Mouse (Mus musculus) monocyte, adult 59 days (primary cell): Measurements from ENCODE around the gene Spata32. TPM values are rescaled to one million over a fixed set of nuclear protein-coding genes. Genes with fewer than 3 reads are reported as not detected.

Experiments
- total RNA-seq, 2 experiments: library from RNA; stranded (reverse); gene quantifications; one replicate each; pipeline ENCODE4 v1.2.4; 2023

Gene Spata32
- not detected for total RNA-seq

DNA sequence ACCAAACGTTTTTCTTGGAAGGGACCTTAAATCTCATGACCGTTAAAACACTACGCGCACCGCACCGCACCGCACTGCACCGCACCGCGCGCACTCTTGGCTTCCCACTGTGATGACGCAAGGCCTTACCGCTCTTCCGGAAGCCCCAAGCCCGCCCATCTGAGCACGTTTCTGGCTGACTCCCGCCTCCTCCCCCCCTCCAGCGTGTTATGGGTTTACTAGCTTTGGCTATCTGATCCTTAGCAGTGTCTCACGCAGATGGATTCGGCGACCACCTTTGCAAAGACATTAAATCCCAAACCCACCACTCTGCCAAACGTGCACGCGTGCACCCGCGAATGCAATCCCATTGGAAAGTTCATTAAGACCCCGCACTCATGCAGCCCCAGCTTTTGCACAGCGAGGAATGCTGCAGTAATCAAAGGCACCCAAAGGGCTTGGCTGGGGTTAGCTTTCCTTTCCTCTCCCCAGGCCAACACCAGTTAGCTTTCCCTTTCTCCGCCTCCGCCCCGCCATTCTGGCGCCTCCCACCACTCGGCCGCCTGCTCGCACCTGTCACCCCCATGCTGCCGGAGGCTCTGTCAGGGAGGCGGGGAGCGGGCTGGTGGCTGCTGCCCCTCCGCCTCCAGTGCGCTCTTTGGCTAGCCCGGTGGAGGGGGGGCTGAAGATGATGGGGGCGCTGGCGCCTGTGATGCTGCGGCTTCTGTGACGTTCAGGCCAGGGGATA lies at the start of gene Spata32:
TSS of gene Spata32 (minus strand) at position 643 of the 727 bp plus-strand sequence.

DNA sequence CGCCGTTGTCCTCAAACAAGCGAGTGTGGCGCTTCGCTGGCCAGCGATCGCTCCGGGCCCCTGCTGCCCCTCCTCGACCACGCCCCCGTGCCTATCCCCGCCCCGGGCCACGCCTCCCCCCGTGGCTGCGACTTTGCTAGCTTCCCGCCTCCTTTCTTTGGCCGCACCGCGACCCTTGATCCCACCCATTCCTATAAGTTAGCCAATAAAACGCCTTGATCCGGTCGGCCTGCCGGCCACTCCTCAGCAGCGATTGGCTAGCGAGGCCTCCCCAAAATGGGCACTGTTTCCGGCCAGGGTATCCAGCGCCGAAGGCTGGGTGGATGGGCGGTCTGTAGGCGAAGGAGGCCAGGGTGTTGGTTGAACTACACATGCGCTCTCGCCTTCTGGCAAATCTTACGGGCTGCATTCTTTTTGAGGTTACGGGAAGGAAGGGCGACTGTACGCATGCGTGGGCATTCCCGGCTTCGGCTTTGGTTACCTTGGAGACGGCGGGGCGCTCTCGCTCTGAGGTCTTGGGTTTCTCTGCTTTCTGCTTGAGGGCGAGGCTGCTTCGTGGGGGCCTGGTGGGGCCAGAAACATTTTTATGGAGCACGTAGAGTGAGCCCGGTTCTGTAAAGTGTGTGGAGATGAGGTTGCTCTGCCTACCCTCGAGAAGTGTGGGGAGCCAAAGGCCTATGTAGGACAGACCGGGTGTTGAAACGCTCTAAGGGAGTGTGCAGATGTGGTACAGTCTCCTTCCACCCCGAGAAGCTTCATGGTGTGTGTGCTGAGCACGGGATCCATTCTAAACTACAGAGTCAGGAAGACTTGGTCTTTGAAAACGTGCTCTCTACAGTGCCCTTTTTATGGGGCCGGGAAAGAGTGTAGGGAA lies 49.4 kb upstream of the Spata32 start, which contains the start of gene Map3k14:
TSS of gene Map3k14 (minus strand) at position 127 of the 874 bp plus-strand sequence.

DNA sequence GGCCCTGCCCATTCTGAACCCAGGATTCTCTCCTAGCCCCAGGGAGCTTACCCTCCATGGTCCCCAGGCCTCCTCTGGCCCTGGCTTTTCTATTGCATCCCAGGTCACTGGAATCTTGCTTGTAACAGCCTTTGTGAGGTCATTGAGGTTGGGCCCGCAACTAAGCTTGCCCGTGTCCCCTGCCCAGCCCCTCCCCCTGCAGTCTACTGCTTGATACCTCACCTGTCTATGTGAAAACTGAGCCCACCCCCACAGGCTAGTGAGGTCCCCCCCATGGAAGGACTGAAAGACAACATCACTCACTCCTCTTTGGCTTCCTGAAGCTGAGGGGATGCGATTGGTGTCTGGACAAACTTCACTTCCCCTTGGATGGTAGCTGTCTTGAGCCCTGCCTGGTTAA lies 9.8 kb downstream of the Spata32 start, which contains the start of gene 1700023F06Rik:
TSS of gene 1700023F06Rik (minus strand) at position 101 of the 400 bp plus-strand sequence.

DNA sequence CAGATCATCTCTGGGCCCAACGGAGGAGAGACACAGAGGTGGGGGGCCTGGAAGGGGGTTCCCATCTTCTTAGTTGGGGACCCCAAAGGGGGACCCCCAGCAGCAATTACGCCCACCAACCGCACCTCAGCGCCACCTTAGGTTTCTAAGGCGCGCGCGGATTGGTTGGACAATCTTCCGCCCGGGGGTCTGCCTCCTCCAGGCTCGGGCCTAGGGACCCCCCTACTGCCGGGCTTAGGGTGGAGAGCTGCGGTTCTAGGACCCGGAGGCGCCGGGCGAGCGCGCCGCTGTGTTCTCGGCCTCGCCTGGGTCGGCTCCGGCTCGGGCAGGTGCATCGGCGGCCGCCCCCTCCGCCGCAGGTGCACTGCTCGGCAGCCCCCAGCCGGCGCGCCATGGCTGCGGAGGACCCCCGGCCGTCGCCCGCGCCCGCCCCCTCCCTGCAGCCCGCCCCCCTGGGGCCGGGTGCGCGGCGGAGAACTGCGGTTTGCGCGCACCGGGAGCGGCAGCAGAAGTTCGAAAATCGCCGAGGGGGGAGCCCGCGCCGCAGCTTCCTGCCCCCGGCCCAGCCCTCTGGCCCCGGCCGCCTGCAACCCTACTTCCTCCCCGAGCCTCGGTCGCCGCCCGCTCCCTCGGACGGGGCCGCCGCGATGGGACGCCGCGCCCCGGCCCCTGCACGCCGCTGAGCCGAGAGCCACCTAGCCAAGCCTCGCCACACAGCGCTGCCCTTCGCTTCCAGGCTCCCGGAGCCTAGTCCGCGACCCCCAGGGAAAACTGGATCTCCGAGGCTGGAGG lies 47.5 kb downstream of the Spata32 start, which contains the start of gene Fmnl1:
TSS of gene Fmnl1 (plus strand) at position 614 of the 792 bp plus-strand sequence.

Other genes starting within 250 kb of the Spata32 start
- 10 to 100 TPM; 89.9 to 97.1 TPM for gene Nmt1, start 190.2 kb downstream of the Spata32 start, total RNA-seq
- gene Dcakd, start 190.1 kb downstream of the Spata32 start, total RNA-seq: 10 to 100 TPM; 30.5 to 33.0 TPM
- under 1 TPM; 0.68 to 0.73 TPM for gene Plcd3, start 116.8 kb downstream of the Spata32 start, total RNA-seq
- gene Acbd4, start 116.8 kb downstream of the Spata32 start, total RNA-seq: 10 to 100 TPM; 21.4 to 24.6 TPM
- gene Hexim1, start 102.2 kb downstream of the Spata32 start, total RNA-seq: 10 to 100 TPM; 47.5 to 61.8 TPM
- gene Hexim2, start 86.0 kb downstream of the Spata32 start, total RNA-seq: 1 to 10 TPM; 2.7 to 3.8 TPM
- 100 to 1,000 TPM; 741 to 825 TPM for gene Fmnl1, start 47.3 kb downstream of the Spata32 start, total RNA-seq
- not detected for gene 1700023F06Rik, start 9.9 kb downstream of the Spata32 start, total RNA-seq
- 100 to 1,000 TPM; 113 to 117 TPM for gene Map3k14, start 49.0 kb upstream of the Spata32 start, total RNA-seq
- gene Arhgap27, start 145.3 kb upstream of the Spata32 start, total RNA-seq: 100 to 1,000 TPM; 109 to 119 TPM
- 10 to 100 TPM; 51.0 to 54.5 TPM for gene Plekhm1, start 194.3 kb upstream of the Spata32 start, total RNA-seq